Mouse (Mus musculus) fibroblast of lung, adult 2 months (primary cell): ENCODE data around the gene a.
"Not testable (repeated sequence)": the region's sequence is repeated elsewhere in the genome, so short reads cannot be mapped to it uniquely, and the experiment has no call there.

Experiments used
- DNase-seq: peaks from one replicate; pipeline ENCODE4 v3.0.0-alpha.2; 2011; ENCODE audit warnings: low read depth

Gene a

DNA sequence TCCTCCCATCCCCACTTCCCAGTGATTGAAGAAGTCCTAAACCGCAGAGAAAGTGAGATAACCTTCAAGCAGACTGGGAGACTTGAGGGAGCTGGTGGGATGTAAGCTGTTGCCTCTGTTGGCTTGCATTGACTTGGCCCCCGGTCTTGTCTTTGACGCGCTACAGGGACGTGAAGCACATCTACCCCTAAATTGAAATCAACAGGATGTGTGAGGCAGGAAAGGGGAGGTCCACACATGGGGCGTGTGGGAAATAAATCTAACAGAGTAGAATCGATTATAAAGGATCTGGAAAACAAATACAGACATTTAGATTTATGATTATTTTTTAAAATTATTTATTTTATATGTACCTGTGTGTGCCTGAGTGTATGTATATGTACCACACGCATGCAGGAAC lies 200.2 kb downstream of the a start:
- no peak for DNase-seq

- DNase-seq, result no peak
Measured at GRCm38 (mm10) chr2:154992083-154992482, 200.9 kb downstream of the a start.

DNA sequence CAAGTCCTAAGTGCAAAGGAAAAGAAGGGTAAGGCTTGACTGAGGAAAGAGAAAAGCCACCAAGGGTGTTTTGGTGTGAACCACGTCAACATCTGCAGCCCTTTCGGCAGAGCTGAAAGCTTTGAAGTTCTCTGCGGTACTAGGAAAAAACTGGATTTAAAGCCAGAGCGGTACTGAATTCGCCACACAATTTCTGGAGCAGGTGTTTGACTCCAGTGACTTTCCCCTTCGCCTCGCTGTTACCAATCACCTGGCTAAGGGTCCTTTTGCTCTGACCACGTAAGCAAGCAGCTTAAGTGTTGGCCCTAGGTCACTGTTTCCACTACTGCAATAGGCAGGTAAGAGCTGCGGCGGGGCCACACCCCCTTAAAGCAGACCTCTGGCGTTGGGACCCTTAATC lies 214.3 kb downstream of the a start:
- no peak for DNase-seq

DNA sequence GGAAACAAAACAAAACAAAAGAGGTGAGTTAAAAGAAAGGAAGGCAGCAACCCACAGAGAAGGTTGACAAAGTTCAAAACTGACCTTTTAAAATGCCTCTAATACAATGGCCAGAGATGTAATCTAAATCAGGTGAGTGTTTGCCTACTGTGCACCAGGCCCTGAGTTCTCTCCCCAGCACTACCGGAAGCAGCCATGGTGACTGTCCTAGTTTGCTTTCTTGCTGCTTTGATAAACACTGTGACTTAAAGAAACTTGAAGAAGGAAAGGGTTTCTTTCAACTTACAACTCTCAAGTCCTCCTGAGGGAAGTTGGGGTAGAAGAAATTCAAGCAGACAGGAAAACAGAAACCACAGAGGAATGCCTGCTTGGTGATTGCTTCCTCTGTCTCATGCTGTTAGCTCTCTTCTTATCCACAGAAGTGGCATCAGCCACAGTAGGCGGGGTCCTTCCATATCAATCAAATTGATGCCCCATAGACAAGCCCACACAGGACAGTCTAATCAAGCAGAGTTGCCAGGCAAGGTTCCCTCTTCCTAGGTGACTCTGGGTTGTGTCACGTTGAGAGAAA lies 220.0 kb downstream of the a start:
- no peak for DNase-seq

DNA sequence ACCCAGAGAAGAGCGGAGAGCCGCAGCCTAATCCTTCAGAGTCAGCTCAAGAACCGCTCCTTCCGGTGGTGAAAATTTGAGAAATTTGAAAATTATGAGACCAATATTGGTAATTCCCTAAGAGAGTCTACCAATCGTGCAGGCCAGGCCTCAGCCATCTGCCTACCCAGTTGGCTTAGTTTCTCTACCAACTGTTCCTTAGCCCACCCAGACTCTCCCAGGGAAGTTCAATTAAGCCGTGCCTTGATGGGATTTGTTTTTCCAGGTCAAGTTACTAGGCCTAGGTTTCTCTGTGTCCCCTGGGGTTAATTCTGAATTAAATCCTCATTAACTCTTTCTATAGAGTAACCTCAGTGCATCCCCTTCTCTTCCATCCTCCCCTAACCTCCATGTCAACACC lies 221.8 kb downstream of the a start:
- DNase-seq, result no peak

GRCm38 (mm10) chr2:155016751-155017150 lies 225.5 kb downstream of the a start:
- DNase-seq, result not testable (repeated sequence)

GRCm38 (mm10) chr2:155018251-155018755 lies 227.1 kb downstream of the a start, which contains the start of gene Gm14226:
Gm14226 (plus strand) TSS chr2:155018266.
- DNase-seq, result not testable (repeated sequence)

GRCm38 (mm10) chr2:155018762-155019641 lies 227.8 kb downstream of the a start:
- DNase-seq, result peak; percentile 33

DNA sequence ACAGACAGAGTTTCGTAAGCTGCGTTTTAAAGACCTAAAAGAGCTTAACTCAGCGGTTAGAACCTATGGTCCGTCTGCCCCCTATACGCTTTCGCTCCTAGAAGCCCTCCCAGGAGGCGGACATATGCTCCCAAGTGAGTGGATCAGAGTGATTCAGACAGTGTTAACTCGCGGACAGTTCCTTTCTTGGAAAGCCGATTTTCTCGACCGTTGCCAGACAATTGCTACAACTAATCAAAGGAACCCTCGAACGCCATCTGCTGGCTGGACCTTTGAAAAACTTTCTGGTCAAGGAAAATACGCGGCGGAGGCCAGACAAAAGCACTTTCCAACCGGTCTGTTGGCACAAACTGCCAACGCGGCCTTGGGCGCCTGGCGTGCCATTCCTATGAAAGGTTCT lies 228.5 kb downstream of the a start:
- DNase-seq, result peak; percentile 88

DNA sequence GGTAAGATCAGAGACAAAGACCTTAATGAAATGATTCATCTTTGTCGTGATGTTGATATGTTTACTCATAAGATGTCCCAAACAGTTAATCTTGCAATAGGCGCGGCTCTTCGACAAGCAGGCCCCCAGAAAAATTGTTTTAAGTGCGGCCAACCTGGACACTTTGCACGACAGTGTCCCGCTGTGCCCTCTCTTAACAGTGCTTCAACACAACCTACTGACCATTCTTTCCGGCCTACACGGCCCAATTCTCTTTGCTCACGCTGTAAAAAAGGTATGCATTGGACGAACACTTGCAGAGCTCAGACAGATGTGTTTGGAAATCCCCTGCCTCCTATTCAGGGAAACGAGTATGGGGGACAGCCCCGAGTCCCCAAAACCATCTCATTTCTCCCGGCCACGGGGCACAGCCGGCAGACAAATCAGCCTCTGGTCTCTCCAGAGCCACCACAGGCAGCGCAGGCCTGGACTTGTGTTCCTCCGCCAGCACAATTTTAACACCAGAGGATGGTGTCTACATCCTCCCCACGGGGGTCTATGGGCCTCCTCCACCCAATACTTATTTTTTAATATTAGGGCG lies 229.1 kb downstream of the a start:
- DNase-seq, result not testable (repeated sequence)

DNA sequence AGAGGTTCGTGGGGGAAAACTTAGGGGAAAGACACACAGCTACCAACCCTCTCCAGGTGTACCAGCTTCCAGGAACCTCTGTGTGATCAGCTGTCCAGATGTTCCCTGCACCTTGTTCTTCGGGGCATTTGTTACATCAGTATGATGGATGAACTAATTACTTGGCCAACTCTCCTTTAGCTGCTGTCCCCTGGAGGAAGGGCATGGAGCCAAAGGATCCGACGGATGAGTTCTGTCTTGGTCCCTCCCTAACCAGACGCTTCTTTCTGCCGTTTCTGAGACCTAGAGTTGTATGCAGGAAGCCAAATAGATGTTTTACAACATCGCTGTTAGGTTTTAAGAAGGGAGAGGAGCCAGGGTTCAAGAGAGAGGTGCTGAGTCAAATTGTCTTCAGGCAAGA lies 239.6 kb downstream of the a start:
- no peak for DNase-seq

- DNase-seq, result no peak
Measured at GRCm38 (mm10) chr2:155032938-155033710, 241.9 kb downstream of the a start.

- no peak for DNase-seq
Measured at GRCm38 (mm10) chr2:155039956-155040355, 248.8 kb downstream of the a start.

- DNase-seq, result no peak
Measured at GRCm38 (mm10) chr2:155044542-155044941, 253.3 kb downstream of the a start.

- DNase-seq, result no peak
Measured at GRCm38 (mm10) chr2:155045075-155045474, 253.9 kb downstream of the a start.

DNA sequence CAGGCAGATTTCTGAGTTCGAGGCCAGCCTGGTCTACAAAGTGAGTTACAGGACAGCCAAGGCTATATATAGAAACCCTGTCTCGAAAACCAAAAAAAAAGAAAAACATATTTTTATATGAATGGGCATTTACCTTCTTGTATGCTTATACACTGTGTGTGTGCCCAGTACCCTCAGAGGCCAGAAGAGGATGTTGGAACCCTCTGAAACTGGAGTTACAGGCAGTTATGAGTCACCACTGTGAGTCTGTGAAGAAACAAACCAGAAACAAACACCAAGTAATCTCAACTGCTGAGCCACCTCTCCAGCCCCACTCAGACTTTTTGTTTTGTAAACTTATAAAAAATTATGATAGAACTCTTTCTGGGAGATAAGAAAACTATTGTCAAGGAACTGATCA lies 255.6 kb downstream of the a start:
- no peak for DNase-seq

- DNase-seq, result no peak
Measured at GRCm38 (mm10) chr2:155047452-155048178, 256.4 kb downstream of the a start.

DNA sequence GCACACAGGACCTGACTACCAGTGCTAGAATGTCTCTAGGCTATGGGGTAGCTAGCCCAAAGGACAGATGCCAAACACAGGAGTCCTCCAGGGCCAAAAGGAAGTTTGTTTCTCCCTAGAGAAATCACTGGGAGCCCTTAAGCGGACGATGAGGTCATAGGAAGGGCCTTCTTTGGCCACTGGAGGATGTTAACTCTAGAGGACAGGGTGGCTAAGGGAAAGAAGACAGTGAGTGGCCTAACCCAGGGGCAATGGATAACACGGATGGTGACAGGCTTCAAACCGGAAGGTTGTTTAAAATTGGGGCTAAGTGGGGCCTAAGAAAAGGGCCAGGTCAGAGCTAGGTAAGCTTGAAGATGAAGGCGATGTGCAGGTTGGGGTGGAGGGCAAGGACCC lies 258.9 kb downstream of the a start:
- DNase-seq, result no peak

- DNase-seq, result peak; percentile 62
Measured at GRCm38 (mm10) chr2:155050504-155051236, 259.5 kb downstream of the a start.

DNA sequence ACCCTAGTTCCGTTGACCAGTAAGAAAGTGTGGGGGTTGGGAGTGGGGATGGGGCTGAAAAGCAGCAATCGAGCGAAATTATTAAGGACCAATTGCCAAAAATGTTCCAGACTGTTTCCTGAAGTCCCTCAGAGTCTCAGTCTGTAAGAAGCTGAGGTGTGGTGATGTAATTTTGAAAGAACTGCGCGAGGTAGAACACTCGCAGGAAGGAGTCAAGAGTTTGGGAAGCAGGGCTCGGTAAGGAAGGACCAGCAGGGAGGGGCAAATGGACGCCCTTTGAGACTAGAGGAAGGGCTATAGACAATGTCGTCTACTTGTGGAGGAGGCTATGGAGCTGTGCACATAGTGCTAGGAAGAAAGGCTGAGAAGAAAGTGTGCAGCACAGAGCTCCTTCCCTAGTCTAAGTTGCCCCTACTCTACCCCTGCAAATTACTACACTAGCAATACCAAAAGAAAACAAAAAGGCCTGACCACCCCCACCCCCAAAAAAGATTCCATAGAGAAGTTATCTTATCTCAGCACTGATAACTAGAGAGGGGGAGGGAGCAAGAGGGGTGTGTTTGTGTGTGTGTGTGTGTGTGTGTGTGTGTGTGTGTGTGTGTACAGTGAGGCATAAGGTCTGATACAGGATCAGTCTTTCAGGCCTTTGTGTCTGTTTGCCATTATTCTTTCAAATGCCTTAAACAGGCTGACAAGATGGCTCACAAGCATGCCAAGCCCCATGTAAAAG lies 260.6 kb downstream of the a start:
- DNase-seq, result no peak
